Mouse (Mus musculus): ENCODE measurements around the gene D430019H16Rik. TPM values are rescaled to one million over a fixed set of nuclear protein-coding genes. Genes with fewer than 3 reads are reported as not detected.

D430019H16Rik gene
- polyA plus RNA-seq (2014; fragmentation: Nextera tagmentation; extraction: Ambion mirVana), result 0.86 and 1.4 TPM in 2 replicates

DNA sequence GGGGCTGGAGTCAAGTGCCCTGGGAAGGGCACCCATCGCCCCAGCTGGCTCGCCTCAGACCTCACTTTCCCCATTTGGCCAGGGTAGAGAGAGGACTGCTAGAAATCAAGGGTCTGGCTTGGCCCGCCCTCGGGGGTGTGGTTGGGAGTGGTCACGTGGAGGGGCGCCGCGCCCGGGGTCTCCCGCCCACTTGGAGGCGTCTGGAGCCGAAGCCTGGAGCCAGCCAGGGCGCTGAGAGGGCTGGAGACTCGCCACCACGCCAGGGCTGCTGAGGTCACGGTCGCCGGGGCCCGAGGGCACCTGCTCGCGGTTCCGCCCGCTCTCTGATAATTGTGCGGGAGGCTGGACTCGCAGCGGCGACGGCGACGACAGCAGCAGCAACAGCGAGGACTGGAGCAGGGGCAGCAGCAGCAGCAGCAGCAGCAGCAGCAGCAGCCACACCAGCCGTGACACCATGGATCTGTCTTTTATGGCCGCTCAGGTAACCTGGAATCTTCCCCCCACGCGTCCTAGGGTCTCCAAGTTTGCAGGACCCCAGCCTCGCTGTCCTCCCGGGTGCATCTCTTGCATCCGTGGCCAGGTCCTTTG is at the start of gene D430019H16Rik:
TSS of gene D430019H16Rik (plus strand) at position 187 of the 588 bp plus-strand sequence.
- no peak within 1 kb of the TSS for H3K27ac ChIP-seq (ENCODE audit: low read depth, low read length)

GRCm38 (mm10) chr12:105406008-105406407 is 47.6 kb upstream of the D430019H16Rik start:
- no peak overlapping the region for H3K9ac ChIP-seq (ENCODE audit: low read depth, low read length)
- H3K4me3 ChIP-seq (ENCODE audit: low read depth, low read length), result no peak overlapping the region
- 57% methylated on average over 6 of the region's 6 CpGs for WGBS (ENCODE audit: insufficient replicate concordance)

More for the DNA sequence above, at the start of gene D430019H16Rik:
- under 1% methylated on average over 38 of the region's 38 CpGs for WGBS (ENCODE audit: insufficient replicate concordance)
- no peaks in the 10 kb centered on the region for H3K36me3 ChIP-seq (ENCODE audit: control insufficient read depth, insufficient read depth, low read length)
- peak within 1 kb of the TSS; percentile 93 for H3K4me2 ChIP-seq
- H3K9me3 ChIP-seq (replicated peaks; ENCODE audit: control insufficient read depth, low read length), result no peaks in the 10 kb centered on the region
- H3K9ac ChIP-seq (ENCODE audit: low read depth, low read length), result peak within 1 kb of the TSS; percentile 67
- peak; percentile 83 for ATAC-seq (replicated peaks; ENCODE audit: insufficient number of reproducible peaks, low FRiP score, low TSS enrichment)
- 0 out of 2 replicates have a peak, but pooled peaks cover 10% of the 10 kb centered on the region for H3K4me1 ChIP-seq (ENCODE audit: control insufficient read depth, insufficient read depth, low read length)
- peak within 1 kb of the TSS; percentile 57 for H3K4me3 ChIP-seq (ENCODE audit: low read depth, low read length)
- no peaks in the 10 kb centered on the region for H3K27me3 ChIP-seq (ENCODE audit: control insufficient read depth, insufficient read depth, low read length)

DNA sequence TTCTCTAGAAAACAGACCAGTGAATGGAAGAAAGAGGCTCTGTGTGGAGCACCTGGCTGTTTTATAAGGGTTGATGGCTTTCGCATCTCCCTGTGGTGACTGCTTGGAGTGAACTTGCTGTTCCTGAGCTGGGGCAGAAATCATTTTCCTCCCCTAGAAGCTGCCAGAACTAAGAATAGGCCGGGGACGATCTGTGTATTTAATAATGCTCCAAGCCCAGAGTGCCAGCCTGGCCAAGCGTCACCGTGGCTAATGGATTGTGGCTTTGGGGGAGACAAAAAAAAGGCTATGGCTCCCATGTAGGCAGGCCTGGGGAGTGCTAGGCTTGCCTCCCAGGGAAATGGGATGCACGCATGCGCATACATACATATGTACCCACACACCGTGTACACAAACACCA is 39.7 kb upstream of the D430019H16Rik start:
- Histone ChIP-seq H3K4me2 (no peak overlapping the region), H3K9ac (ENCODE audit: low read depth, low read length) (no peak overlapping the region), H3K36me3 (ENCODE audit: control insufficient read depth, insufficient read depth, low read length) (no peaks in the 10 kb centered on the region), H3K4me3 (ENCODE audit: low read depth, low read length) (no peak overlapping the region), H3K27me3 (ENCODE audit: control insufficient read depth, insufficient read depth, low read length) (0 out of 2 replicates have a peak, but pooled peaks cover 4% of the 10 kb centered on the region), H3K4me1 (ENCODE audit: control insufficient read depth, insufficient read depth, low read length) (no peaks in the 10 kb centered on the region), H3K27ac (ENCODE audit: low read depth, low read length) (no peak overlapping the region), H3K9me3 (replicated peaks; ENCODE audit: control insufficient read depth, low read length) (no peaks in the 10 kb centered on the region)
- ATAC-seq (replicated peaks; ENCODE audit: insufficient number of reproducible peaks, low FRiP score, low TSS enrichment), result no peak
- WGBS (ENCODE audit: insufficient replicate concordance), result 91% methylated on average over 8 of the region's 8 CpGs

More at GRCm38 (mm10) chr12:105406008-105406407, 47.6 kb upstream of the D430019H16Rik start:
- Histone ChIP-seq H3K4me1 (ENCODE audit: control insufficient read depth, insufficient read depth, low read length) (no peaks in the 10 kb centered on the region), H3K9me3 (replicated peaks; ENCODE audit: control insufficient read depth, low read length) (no peaks in the 10 kb centered on the region), H3K27me3 (ENCODE audit: control insufficient read depth, insufficient read depth, low read length) (no peaks in the 10 kb centered on the region), H3K36me3 (ENCODE audit: control insufficient read depth, insufficient read depth, low read length) (no peaks in the 10 kb centered on the region), H3K4me2 (no peak overlapping the region), H3K27ac (ENCODE audit: low read depth, low read length) (no peak overlapping the region)
- ATAC-seq (replicated peaks; ENCODE audit: insufficient number of reproducible peaks, low FRiP score, low TSS enrichment), result no peak

DNA sequence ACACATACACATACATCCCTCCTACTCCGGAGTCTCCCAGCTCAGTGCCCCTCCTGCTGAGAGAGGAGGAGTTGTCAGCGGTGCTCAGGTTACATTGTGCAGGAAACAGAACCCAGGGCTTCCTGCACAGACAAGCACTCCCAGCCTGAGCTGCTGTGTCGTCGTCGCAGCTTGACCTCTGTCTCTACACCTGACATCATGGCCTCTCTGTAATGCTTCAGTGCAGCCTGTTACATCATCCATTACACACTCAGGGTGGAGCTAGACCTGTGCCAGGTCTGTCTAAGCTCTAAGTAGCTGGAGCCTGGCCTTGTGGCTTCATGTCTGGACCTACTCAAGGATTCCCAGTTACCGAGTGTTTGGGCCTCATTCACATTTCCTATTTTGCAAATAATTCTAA is 33.2 kb upstream of the D430019H16Rik start:
- H3K27me3 ChIP-seq (ENCODE audit: control insufficient read depth, insufficient read depth, low read length), result no peaks in the 10 kb centered on the region
- no peak overlapping the region for H3K27ac ChIP-seq (ENCODE audit: low read depth, low read length)
- H3K36me3 ChIP-seq (ENCODE audit: control insufficient read depth, insufficient read depth, low read length), result no peaks in the 10 kb centered on the region
- no peaks in the 10 kb centered on the region for H3K4me1 ChIP-seq (ENCODE audit: control insufficient read depth, insufficient read depth, low read length)
- H3K9me3 ChIP-seq (replicated peaks; ENCODE audit: control insufficient read depth, low read length), result no peaks in the 10 kb centered on the region
- H3K4me3 ChIP-seq (ENCODE audit: low read depth, low read length), result no peak overlapping the region
- 36% methylated on average over 6 of the region's 6 CpGs for WGBS (ENCODE audit: insufficient replicate concordance)
- H3K4me2 ChIP-seq, result no peak overlapping the region
- ATAC-seq (replicated peaks; ENCODE audit: insufficient number of reproducible peaks, low FRiP score, low TSS enrichment), result no peak
- no peak overlapping the region for H3K9ac ChIP-seq (ENCODE audit: low read depth, low read length)

- no peaks in the 10 kb centered on the region for H3K36me3 ChIP-seq (ENCODE audit: control insufficient read depth, insufficient read depth, low read length)
- no peak overlapping the region for H3K9ac ChIP-seq (ENCODE audit: low read depth, low read length)
- H3K4me2 ChIP-seq, result no peak overlapping the region
- WGBS (ENCODE audit: insufficient replicate concordance), result 49% methylated on average over 7 of the region's 7 CpGs
- H3K27ac ChIP-seq (ENCODE audit: low read depth, low read length), result no peak overlapping the region
- H3K27me3 ChIP-seq (ENCODE audit: control insufficient read depth, insufficient read depth, low read length), result peaks cover 5% of the 10 kb centered on the region; the same call in 1 of the 2 replicates
- no peak overlapping the region for H3K4me3 ChIP-seq (ENCODE audit: low read depth, low read length)
- no peaks in the 10 kb centered on the region for H3K9me3 ChIP-seq (replicated peaks; ENCODE audit: control insufficient read depth, low read length)
- H3K4me1 ChIP-seq (ENCODE audit: control insufficient read depth, insufficient read depth, low read length), result no peaks in the 10 kb centered on the region
- ATAC-seq (replicated peaks; ENCODE audit: insufficient number of reproducible peaks, low FRiP score, low TSS enrichment), result no peak
Measured at GRCm38 (mm10) chr12:105426541-105426940, 27.1 kb upstream of the D430019H16Rik start.

DNA sequence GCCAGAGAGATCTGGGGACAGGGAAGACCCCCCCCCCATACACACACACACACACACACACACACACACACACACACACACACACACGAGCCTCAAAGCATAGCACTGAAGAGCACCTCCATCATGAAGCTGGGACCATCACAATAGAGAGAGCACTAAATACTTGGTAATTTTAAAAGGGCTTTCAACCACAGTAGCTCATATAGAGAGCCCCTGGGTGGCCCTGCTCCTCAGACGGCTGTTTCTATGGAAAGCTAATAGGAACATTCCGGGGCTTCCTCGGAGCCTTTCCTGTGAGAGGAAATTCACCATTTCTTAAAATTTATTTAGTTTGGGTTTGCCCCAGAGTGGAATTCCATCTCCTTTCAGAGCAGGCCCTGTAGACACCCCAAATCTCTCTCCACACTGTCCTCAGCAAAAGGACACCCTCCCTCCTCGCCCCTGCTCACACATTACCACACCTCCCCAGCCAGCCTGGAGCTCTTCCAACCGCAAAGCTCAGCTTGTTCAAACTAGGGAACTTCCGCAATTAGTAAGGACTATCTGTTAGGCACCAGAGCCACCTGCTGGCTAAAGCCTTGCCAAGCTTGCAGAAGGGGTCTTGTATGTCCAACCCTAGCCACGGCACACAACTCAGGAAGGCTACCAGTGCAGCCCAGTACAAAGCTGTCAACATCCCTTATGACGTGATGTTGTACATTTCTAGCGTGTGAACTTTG is 26.5 kb upstream of the D430019H16Rik start:
- peak; percentile 52; the same call in 1 of the 2 replicates for ATAC-seq (replicated peaks; ENCODE audit: insufficient number of reproducible peaks, low FRiP score, low TSS enrichment)
- H3K36me3 ChIP-seq (ENCODE audit: control insufficient read depth, insufficient read depth, low read length), result no peaks in the 10 kb centered on the region
- no peak overlapping the region for H3K27ac ChIP-seq (ENCODE audit: low read depth, low read length)
- no peak overlapping the region for H3K9ac ChIP-seq (ENCODE audit: low read depth, low read length)
- no peak overlapping the region for H3K4me3 ChIP-seq (ENCODE audit: low read depth, low read length)
- H3K4me1 ChIP-seq (ENCODE audit: control insufficient read depth, insufficient read depth, low read length), result no peaks in the 10 kb centered on the region
- H3K27me3 ChIP-seq (ENCODE audit: control insufficient read depth, insufficient read depth, low read length), result peaks cover 5% of the 10 kb centered on the region; the same call in 1 of the 2 replicates
- H3K9me3 ChIP-seq (replicated peaks; ENCODE audit: control insufficient read depth, low read length), result no peaks in the 10 kb centered on the region
- no peak overlapping the region for H3K4me2 ChIP-seq
- 23% methylated on average over 10 of the region's 10 CpGs for WGBS (ENCODE audit: insufficient replicate concordance)

GRCm38 (mm10) chr12:105431872-105432271 is 21.8 kb upstream of the D430019H16Rik start:
- no peak overlapping the region for H3K9ac ChIP-seq (ENCODE audit: low read depth, low read length)
- H3K27ac ChIP-seq (ENCODE audit: low read depth, low read length), result no peak overlapping the region
- no peaks in the 10 kb centered on the region for H3K27me3 ChIP-seq (ENCODE audit: control insufficient read depth, insufficient read depth, low read length)
- WGBS (ENCODE audit: insufficient replicate concordance), result 50% methylated on average over 3 of the region's 3 CpGs
- no peaks in the 10 kb centered on the region for H3K4me1 ChIP-seq (ENCODE audit: control insufficient read depth, insufficient read depth, low read length)
- H3K4me3 ChIP-seq (ENCODE audit: low read depth, low read length), result no peak overlapping the region
- H3K4me2 ChIP-seq, result no peak overlapping the region
- no peak for ATAC-seq (replicated peaks; ENCODE audit: insufficient number of reproducible peaks, low FRiP score, low TSS enrichment)
- no peaks in the 10 kb centered on the region for H3K36me3 ChIP-seq (ENCODE audit: control insufficient read depth, insufficient read depth, low read length)
- no peaks in the 10 kb centered on the region for H3K9me3 ChIP-seq (replicated peaks; ENCODE audit: control insufficient read depth, low read length)

GRCm38 (mm10) chr12:105432807-105433206 is 20.8 kb upstream of the D430019H16Rik start:
- no peaks in the 10 kb centered on the region for H3K4me1 ChIP-seq (ENCODE audit: control insufficient read depth, insufficient read depth, low read length)
- H3K36me3 ChIP-seq (ENCODE audit: control insufficient read depth, insufficient read depth, low read length), result no peaks in the 10 kb centered on the region
- H3K27ac ChIP-seq (ENCODE audit: low read depth, low read length), result no peak overlapping the region
- no peak for ATAC-seq (replicated peaks; ENCODE audit: insufficient number of reproducible peaks, low FRiP score, low TSS enrichment)
- no peak overlapping the region for H3K9ac ChIP-seq (ENCODE audit: low read depth, low read length)
- no peak overlapping the region for H3K4me3 ChIP-seq (ENCODE audit: low read depth, low read length)
- no peaks in the 10 kb centered on the region for H3K9me3 ChIP-seq (replicated peaks; ENCODE audit: control insufficient read depth, low read length)
- 63% methylated on average over 3 of the region's 3 CpGs for WGBS (ENCODE audit: insufficient replicate concordance)
- no peaks in the 10 kb centered on the region for H3K27me3 ChIP-seq (ENCODE audit: control insufficient read depth, insufficient read depth, low read length)
- no peak overlapping the region for H3K4me2 ChIP-seq
